Mouse (Mus musculus): Measurements from ENCODE around the gene Socs7. TPM values are rescaled to one million over a fixed set of nuclear protein-coding genes. Genes with fewer than 3 reads are reported as not detected.

Socs7 gene
- total RNA-seq, 1 experiment from 2014 or later = 18.8 TPM

DNA sequence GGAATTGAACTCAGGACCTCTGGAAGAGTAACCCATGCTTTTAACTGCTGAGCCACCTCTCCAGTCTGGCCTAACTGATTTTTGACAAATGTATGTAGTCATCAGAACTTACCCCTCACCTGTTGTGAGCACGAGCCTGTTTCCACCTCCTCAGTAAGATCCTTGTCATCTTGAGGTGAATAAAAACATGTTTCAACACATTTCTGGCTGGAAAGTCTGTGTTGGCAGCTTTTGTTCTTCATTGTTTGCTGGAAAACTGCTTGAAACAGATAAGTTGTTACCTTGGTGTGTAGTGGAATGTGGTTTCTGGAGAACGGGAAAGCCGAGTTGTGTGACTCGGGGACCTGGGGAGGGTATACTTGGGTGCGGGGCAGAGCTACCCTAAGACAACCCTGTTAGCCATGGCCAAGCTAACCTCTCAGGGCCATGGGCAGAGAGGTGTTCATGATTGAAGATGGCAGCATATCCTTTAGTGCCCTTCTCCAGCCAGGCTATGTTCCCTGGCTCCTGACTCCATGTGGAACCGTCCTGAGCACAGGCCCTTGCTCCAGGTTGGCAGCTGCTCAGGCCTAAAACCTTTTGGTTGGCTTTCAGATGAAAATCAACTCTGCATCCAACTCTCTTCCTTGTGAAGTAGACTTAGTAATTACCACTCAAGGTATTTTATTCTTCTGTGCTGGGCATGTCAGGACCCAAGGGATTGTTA is 10.0 kb downstream of the Socs7 start:
- ATAC-seq (replicated peaks; ENCODE audit: insufficient number of reproducible peaks, low FRiP score, low TSS enrichment, poor library complexity, severe bottlenecking) = no peak

DNA sequence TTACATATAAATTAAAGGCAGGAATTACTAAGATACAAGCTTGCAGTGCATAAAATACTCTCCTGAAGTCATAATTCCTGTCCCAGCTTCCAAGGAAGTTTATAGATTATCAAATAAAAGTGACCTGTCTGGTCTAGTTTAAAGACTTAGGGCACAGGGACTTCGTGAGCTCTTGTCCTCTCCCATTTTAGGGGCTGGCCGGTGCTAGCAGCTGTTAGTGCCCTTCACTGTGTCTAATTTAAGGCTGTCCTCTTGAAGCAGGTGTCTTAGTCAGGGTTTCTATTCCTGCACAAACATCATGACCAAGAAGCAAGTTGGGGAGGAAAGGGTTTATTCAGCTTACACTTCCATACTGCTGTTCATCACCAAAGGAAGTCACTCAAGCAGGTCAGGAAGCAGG is 11.1 kb downstream of the Socs7 start:
- ATAC-seq (replicated peaks; ENCODE audit: insufficient number of reproducible peaks, low FRiP score, low TSS enrichment, poor library complexity, severe bottlenecking) = no peak

DNA sequence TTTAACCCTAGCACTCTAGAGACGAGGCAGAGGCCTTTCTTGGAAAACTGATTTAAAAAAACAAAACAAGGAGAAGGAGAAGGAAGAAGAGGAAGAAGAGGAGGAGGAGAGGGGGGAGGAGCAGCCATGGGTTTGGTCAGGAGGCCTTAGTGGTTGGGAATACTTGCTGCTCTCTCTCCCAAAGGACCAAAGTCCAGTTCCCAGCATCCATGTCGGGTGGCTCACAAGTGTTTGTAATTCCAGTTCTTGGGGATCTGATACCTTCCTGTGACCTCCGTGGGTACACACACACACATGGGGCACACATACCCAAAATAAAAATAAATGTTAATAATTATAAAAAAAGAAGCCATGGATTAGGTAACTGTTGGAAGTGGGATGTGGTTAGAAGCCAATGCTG is 17.7 kb downstream of the Socs7 start:
- no peak for ATAC-seq (replicated peaks; ENCODE audit: insufficient number of reproducible peaks, low FRiP score, low TSS enrichment, poor library complexity, severe bottlenecking)

DNA sequence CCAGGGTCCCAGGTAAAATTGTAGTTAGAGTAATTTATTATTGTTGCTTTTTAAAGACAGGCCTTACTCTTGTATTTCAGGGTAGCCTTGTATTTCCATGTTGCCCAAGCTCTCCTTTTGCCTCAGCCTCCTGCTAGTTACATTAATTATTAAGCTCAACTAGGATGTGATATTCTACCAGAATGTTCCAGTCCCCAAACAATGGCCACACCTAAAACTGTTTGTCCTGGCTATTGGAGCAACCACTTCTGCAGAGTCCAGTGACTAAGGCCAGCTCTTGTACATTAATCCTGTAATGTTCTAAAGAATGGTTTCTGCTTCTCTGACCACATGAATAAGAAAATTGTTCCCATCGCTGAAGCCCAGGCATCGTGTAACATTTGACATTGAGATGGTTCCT is 20.7 kb downstream of the Socs7 start:
- no peak for ATAC-seq (replicated peaks; ENCODE audit: insufficient number of reproducible peaks, low FRiP score, low TSS enrichment, poor library complexity, severe bottlenecking)

DNA sequence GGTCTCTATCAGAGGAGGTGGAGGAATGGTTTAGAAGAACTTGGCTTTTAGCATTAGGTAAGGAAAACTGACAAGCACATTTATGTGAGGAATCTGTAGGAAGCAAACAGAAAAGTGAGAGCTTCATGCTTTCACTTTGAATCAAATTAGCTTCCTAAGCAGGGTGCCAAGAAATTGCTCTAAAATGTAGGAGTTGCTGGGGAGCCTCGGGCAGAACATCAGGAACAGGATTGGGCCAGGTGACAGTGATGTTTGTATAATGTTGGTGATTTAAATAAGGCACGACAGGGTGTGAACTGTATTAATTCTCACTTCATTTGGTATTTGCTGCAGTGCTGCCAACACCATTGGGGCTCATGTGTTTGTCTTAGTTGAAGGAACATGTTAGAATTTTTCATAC is 21.4 kb downstream of the Socs7 start:
- no peak for ATAC-seq (replicated peaks; ENCODE audit: insufficient number of reproducible peaks, low FRiP score, low TSS enrichment, poor library complexity, severe bottlenecking)

DNA sequence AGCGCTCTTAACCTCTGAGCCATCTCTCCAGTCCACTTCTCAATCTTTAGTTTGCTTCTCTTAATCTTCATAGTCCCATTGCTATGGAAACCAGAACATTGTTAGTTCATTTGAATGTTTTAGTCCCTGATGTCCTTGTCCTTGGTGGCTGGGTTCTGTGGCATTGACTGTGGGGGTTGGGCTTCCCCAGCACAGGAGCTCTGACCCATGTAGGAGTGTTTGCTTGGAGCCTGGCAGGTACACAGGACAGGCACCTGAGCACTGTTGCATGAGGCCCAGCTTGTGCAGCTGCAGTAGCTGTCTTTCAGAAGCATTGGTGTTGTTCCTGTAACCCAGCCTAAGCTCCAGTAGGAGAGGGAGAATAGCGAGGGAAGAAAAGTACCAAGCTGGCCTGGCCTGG is 25.5 kb downstream of the Socs7 start:
- ATAC-seq (replicated peaks; ENCODE audit: insufficient number of reproducible peaks, low FRiP score, low TSS enrichment, poor library complexity, severe bottlenecking) = no peak

DNA sequence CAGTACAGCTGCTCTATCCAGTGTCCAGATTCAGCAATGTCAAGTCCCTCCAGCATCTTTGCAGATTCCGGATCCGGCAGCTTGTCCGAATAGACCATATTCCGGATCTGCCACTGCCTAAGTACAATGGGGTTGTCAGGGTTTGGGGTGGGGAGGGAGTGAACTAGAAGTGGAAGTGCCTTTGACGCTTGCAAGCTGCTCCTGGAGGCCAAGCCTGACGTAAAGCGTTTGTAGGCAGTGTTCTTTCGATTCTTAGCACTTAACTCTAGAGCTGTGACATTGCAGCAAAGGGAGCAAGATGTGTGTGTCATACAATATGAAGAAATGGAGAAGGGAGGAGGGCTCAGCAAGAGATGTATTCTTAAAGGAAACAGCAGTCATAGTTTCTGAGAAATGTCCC is 26.8 kb downstream of the Socs7 start:
- no peak for ATAC-seq (replicated peaks; ENCODE audit: insufficient number of reproducible peaks, low FRiP score, low TSS enrichment, poor library complexity, severe bottlenecking)

DNA sequence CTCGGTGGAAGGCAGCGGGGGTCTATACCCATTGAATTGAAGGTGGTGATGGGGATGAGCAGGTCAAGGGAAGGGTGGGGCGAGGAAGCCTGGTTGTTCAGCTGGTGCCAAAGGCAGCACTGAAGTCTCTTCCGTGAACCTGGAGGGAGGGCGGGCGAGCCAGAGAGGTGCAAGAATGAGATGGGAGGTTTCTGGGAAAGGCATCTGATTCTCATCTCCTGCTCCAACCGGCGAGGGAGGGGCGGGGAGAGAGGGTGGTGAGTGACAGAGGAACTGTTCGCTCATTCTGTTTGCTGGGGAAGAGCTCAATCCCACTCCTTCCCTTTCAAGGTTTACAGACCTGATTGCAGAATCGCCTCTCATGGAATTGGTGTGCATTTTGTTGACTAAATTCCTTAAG is 31.3 kb downstream of the Socs7 start:
- no peak for ATAC-seq (replicated peaks; ENCODE audit: insufficient number of reproducible peaks, low FRiP score, low TSS enrichment, poor library complexity, severe bottlenecking)

DNA sequence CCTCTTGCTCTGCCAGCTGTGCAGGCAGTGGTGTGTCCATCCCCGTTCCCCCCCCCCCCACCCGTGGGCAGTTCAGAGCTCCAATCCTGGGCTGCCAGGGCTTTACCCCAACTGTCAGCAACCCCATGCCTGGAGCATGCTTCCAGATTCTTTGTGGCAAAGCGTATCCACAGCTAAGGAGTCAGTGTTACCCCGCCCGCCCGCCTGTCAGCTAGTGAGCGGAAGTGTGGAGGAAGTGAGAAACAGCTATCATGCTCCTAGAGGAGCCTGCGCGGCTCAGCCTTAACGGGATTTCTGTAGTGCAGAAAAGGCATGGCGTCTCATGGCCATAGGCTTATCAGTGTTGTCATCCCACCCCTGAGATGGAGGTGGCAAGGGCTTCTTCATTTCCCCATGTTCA is 31.8 kb downstream of the Socs7 start:
- ATAC-seq (replicated peaks; ENCODE audit: insufficient number of reproducible peaks, low FRiP score, low TSS enrichment, poor library complexity, severe bottlenecking) = 0 out of 2 replicates have a peak, but pooled peaks have one; percentile 43

DNA sequence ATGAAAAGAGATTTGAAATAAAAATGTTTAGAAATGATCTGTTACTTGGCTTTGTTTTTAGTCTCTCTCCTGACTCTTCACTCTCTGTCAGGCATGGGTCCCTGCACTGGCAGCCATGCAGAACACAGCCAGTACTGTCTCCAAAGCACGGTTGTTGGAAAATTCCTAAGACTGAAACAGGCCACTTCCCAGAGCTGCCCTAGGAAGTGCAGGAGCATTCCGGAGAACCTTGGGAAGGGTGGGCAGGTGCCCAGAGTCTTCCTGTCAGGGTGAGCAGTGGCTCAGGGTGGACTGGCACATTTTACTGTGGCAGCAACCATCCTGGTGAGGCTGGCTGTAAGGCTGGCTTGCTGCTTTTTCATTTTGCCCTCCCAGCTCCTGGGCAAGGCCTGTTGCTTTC is 36.2 kb downstream of the Socs7 start:
- no peak for ATAC-seq (replicated peaks; ENCODE audit: insufficient number of reproducible peaks, low FRiP score, low TSS enrichment, poor library complexity, severe bottlenecking)

DNA sequence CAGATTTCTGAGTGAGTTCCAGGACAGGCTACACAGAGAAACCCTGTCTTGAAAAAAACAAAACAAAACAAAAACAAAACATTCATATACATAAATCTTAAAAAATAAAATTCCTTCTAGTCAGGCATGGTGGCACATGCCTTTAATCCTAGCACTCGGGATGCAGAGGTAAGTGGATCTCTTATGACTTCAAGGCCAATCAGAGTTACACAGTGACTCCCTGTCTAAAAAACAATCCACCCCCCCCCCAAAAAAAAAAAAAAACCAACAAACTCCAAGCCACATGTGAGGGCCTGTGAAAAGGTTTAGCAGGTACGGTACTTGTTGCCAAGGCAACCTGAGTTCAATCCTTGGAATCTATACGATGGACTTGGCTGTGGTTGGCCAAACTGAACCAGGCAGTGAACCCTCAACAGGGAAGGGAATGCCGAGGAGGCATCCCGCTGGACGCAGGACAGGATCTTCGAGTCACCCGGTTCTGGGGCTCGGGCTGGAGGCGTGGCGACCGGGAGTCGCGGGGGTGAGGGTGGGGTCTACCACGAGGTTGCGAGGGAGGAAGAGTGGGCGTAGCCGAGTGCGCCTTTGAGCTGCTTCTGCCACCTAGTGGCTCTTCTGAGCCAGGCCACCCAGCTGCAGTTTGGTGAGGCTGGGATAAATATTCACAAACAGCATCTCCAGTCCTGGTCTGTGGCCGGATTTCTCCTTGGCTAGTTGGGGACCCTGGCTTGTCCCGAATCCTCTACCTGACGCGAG is 37.8 kb downstream of the Socs7 start:
- peak; percentile 83 for ATAC-seq (replicated peaks; ENCODE audit: insufficient number of reproducible peaks, low FRiP score, low TSS enrichment, poor library complexity, severe bottlenecking)

DNA sequence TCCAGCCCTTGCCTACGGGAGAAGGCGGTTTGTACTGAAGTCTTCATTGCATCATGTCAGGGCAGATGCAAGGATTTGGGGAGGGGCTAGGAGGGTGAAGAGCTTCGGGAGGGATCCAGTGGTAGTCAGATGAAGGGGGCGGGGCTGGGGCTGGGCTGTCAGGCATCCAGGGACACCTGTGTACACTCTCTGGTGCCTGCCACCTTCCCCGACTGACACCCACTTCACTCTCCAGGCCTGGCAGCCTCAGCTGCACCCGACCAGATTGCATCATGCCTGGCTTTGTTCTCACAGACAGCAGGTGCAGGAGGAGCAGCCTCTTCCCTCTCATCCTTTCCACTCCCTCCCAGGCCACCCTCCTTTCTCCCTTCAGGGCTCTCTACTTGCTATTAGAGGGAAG is 38.7 kb downstream of the Socs7 start:
- no peak for ATAC-seq (replicated peaks; ENCODE audit: insufficient number of reproducible peaks, low FRiP score, low TSS enrichment, poor library complexity, severe bottlenecking)

DNA sequence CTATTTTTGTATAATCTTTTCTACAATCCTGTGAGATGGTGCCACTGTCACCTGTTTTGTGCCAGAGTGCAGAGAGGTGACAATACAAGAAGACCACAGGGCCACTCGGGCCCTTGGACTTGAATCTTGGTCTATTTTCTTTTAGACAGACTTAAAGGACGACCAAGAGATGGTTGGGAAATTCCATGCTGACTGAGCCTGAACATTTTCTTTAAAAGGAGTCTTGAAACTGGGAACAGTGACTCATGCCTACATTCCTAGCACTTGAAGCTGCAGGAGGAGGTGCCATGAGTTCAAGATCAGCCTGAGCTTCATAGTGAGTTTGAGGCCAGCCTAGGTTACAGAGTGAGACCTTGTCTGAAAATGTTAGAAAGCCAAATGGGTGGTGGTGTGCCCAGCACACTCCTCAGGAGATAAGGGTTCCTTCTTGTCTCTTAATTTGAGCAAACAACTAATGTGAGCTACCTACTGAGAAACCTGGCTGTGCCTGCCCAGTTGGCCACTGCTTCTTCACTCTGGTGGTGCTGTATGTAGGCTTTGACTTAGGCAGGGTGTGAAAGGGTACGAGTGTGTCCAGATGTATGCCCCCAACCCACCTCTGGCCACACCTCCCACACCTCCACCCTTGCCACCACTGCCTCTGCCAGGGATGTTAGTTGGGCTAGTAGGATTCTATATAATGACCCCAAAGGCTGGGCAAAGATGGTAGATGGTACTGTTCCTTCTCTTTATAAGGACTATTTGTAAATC is 39.5 kb downstream of the Socs7 start:
- ATAC-seq (replicated peaks; ENCODE audit: insufficient number of reproducible peaks, low FRiP score, low TSS enrichment, poor library complexity, severe bottlenecking) = no peak

DNA sequence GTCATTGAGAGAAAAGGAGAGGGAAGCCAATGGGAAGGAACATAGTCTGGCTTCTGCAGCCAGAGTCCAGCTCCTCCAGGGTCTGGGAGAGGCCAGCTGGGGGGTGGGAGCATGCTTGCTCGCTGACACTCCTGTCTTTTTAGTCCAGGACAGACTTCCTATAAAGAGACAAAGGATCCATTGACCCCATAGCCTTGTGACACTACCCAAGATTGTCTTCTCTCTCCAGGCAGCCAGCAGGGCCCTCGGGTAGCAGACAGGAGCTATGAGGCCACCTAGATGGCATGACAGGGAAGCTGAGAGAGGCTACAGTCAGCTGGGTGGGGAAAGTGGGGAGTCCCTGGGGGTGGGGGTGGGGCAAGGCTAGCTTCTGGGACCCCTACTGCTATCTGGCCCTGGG is 40.4 kb downstream of the Socs7 start:
- ATAC-seq (replicated peaks; ENCODE audit: insufficient number of reproducible peaks, low FRiP score, low TSS enrichment, poor library complexity, severe bottlenecking) = no peak

DNA sequence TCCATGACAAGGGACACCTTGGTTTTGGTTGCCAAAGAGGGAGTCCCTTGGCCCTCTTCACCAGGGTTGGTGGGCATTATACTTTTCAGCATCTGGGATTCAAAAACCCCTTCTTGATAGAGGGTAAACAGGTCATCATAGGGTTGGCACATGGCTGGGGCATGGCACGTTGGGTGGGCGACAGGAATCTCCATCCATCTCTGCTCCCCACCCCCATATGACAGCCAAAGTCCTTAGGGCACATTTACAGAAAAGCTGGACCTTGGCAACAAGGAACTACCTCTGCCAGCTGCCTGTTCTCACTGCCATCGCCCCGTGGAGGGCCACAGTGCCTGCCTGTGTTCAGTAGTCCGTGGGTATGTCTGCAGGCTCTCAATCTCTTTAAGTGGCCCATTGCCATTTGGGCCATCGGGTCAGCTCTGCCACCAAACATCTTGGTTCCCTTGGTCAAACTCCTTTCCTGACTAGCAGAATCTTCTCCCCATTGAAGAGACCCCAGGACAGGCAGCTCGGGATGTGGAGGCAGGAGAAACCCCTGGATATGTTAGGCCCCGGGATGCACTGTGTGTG is 41.3 kb downstream of the Socs7 start:
- no peak for ATAC-seq (replicated peaks; ENCODE audit: insufficient number of reproducible peaks, low FRiP score, low TSS enrichment, poor library complexity, severe bottlenecking)

DNA sequence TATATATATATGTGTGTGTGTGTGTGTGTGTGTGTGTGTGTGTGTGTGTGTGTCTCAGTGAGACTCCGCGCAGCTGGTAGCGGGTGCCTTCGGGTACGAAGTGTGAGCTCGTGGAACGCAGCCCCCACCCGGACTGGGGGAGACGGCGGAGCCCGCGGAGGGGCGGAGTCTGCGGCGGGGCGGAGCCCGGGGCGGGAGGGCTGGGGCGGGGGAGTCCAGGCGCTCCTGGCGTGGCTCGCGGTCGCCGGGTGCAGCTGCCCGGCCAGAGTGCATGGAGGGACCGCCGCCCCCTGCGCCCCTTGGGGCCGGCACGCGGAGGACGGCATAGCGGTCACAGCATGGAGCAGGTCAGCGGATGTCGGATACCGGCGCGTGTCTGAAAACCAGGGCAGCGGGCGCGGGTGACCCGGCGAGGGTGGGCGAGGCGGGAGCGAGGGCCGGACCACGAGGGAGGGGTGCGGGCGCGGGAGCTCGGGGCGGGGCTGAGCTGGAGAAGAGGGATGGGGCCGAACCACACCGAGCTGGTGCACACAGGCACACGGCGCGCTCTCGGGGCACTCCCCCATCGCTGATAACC is 41.9 kb downstream of the Socs7 start:
- ATAC-seq (replicated peaks; ENCODE audit: insufficient number of reproducible peaks, low FRiP score, low TSS enrichment, poor library complexity, severe bottlenecking) = no peak

DNA sequence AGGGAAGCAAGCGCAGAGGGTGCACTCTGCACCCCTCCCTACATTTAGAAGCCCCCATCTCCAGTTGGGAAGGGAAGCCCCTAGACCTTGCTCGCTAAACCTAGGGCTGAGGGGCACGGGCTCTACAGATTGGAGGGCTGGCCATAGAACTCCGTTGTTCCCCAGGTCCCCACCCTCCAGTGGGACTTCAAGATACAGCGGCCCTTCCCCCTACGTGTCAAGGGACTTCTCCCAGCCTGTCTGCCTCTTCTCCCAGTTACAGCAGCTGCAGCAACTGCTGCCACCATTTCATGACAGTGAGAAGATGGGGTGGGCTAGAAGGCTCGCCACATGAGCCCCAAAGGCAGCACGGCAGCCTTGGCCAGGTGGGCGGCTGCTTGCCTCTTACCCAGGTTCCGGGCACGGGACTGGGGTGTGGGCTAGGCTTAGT is 42.4 kb downstream of the Socs7 start:
- no peak for ATAC-seq (replicated peaks; ENCODE audit: insufficient number of reproducible peaks, low FRiP score, low TSS enrichment, poor library complexity, severe bottlenecking)

DNA sequence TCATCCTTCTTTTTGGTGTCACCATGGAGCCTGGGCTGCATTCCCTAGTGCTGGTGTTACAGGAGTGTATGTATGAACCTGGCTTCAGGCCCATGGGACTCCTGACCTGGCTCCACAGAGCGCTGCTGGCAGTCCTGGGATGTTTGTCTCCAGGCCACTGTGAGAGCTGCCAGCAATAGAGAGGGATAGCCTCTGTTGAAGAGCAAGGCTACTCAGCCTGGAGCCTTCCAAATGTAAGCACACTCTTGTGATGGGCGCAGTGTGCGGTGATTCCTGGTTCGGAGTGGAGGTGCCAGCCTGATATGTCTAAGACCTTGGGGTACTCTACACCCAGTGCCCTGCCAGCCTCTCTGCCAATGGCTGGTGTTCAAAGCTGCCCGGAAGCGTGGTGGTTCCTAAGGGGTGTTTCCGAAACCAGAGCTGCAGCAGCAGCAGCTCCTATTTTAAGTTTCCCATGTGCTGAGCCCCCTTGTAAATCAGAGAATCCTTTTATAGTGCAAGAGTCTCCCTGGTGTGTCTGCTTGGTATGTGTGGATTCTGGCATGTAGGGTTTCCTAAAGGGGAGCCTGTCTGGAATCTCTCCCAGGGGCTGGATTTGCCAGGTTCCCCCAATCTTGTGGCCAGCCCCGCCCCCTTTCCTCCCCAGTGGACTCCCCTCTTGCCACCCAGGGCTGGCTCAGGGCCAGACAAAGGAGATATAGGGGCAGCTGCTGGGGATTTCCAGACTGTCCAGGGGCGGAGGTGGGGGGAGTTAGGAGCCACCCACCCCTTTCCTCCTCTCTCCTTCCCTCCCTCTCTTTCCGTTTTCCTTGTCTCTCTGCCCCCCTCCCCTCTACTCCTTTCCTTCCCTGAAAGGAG is 44.0 kb downstream of the Socs7 start:
- ATAC-seq (replicated peaks; ENCODE audit: insufficient number of reproducible peaks, low FRiP score, low TSS enrichment, poor library complexity, severe bottlenecking) = no peak
